Mouse (Mus musculus) testis, adult 2 months (tissue): ENCODE results near the gene Sf3b5.

Source experiments
- CTCF ChIP-seq: fragments of 200-500 bp; IDR thresholded peaks from 2 replicates; pipeline ENCODE4 v1.5.1; 2012; ENCODE audit warnings: low read depth, mild to moderate bottlenecking, inconsistent platforms, low read length, moderate library complexity; ENCODE audit not compliant: control insufficient read depth, insufficient read depth, insufficient replicate concordance
- POLR2A ChIP-seq: fragments of 200-500 bp; IDR thresholded peaks from 2 replicates; pipeline ENCODE4 v1.6.1; 2012; ENCODE audit warnings: low read depth, mild to moderate bottlenecking, inconsistent platforms, low read length, moderate library complexity; ENCODE audit not compliant: control insufficient read depth

GRCm38 (mm10) chr10:12985028-12985427 is 20.1 kb upstream of the Sf3b5 start:
- TF ChIP-seq POLR2A (no peak), CTCF (no peak)
